Mouse (Mus musculus): ENCODE measurements around the gene Zfp729a.
A peak's percentile ranks its signal among the peaks of the same experiment; 100 is the strongest.

Zfp729a gene

DNA sequence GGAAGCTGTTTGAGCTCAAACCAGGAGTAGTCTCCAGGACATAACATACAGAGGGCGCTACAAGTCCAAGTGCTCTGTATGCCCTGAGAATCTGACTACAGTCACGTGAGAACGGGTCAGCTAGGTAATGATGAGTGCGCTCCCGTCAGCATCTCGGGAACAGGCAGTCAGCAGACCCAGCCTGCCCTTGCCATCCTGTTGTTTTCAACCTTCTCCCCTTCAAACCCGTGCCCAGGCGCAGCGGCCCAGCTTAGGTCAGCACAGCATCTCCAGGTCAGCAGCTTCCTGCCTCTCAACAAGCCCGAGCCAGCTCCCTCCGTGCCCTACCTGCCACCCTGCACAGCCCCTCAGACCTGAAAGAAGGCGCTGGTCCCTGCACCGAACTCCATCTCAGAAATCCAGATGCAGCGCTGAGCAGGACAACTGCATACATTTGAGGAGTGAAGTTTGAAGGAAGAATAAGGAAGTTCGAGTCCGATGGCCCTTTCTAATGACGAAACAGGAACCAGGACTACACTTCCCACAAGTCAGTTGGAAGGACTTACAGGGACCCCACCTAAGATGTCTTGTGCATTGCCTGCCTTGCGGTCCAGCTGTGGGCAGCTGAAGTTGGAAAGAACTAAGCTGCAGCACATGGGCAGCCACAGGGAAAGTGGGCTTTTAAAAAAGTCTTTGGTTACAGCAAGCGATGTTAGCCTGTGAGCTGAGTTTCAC lies at the start of gene Zfp729a, which contains the start of gene Gm49345:
TSS of gene Zfp729a (minus strand) at position 498 of the 714 bp plus-strand sequence.
TSS of gene Gm49345 (minus strand) at position 476 of the 714 bp plus-strand sequence.
- DNase-seq: peak; percentile 92

DNA sequence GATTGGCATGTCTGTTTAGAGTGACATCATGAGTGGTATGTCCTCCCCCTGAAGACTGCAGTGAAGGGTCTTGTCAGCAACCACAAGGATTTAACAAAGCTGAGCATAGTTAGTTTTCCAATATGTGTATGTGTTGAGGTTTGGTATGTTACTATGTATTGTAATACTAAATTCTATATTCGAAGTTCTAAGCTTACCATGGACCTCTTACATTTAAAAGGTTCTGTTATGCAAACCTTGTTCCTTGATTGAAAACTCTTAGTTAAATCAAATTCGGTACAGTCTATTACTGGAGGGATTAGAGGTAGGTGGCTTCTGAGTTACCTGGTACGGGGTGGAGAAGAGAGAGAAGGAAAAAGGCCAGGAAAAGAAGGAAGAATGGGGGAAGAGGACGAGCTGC lies 49.4 kb upstream of the Zfp729a start, which contains the start of gene Zfp738:
TSS of gene Zfp738 (minus strand) at position 101 of the 400 bp plus-strand sequence.
- DNase-seq: no peak

DNA sequence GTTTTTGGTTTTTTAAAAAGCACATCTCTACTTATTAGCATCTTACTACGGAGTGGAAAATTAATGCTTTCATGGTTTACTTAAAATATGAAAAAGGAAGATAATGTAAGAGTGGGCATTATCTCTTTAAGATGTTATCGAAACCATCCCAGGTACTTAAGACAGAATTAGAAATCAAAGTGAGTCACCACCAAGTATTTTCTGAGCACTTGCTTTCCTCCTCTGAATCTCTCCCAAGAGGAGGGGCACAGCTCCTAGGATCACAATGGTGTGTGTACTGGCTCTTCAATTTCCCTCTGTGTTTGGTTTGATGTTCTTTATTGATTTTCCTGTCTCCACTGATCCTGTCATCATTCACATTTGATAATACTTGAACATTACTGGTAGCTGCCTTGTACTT lies 46.2 kb upstream of the Zfp729a start:
- DNase-seq: peak; percentile 3

DNA sequence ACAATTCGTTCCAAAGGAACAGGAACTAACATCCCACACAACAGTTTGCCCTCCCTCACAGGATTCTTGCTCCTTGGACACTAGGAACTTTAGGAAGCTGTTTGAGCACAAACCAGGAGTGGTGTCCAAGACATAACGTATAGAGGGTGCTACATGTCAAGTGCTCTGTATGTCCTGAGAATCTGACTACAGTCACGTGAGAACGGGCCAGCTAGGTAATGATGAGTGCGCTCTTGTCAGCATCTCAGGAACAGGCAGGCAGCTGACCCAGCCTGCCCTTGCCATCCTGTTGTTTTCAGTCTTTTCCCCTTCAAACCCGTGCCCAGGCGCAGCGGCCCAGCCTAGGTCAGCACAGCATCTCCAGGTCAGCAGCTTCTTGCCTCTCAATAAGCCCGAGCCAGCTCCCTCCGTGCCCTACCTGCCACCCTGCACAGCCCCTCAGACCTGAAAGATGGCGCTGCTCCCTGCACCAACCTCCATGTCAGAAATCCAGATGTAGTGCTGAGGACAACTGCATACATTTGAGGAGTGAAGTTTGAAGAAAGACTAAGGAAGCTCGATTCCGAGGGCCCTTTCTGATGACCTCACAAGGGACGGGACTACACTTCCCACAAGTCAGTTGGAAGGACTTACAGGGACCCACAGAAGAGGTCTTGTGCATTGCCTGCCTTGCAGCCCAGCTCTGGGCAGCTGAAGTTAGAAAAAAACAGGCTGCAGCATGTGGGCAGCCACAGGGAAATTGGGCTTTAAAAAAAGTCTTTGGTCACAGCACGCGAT lies 45.6 kb upstream of the Zfp729a start:
- DNase-seq: peak; percentile 93

DNA sequence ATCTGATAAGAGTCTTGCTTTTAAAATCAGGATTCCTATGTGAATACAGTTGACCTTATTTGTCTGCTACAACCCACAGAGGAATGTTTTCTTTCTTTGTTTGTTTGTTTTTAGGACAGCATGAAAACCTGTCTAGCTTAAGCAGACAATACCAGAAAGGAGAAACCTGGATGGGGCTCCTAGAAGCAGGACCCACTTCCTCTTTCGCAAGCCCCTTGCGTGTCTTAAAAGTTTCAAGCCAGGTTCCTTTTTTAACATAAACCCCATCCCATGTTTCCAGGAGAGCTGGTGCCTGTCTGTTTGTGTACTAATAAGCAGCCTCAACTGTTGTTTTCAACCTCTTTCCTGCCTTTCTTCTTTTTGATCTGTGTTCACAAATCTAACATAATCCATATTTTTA lies 37.3 kb upstream of the Zfp729a start:
- no peak for DNase-seq

DNA sequence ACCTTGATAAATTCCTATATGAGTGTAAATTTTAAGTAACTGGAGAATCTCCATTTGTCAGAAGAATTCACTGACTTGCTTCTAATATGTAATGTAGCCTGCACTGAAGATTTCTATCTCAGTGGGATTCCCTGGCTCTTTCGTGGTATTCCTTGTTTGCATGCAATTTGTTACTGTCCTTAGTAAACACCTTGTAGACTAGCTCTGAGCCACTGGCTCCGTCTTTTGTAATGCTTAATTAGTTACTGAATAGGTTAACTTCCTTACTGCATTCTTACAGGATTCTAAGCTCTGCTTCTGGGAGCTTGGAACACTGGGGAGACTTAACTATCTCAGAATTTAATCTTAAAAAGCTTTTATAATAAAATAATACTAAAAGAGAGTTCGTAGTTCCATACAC lies 14.9 kb upstream of the Zfp729a start:
- DNase-seq: no peak

- DNase-seq: peak; percentile 5
Observed at GRCm38 (mm10) chr13:67610108-67610507, 27.5 kb downstream of the Zfp729a start.

DNA sequence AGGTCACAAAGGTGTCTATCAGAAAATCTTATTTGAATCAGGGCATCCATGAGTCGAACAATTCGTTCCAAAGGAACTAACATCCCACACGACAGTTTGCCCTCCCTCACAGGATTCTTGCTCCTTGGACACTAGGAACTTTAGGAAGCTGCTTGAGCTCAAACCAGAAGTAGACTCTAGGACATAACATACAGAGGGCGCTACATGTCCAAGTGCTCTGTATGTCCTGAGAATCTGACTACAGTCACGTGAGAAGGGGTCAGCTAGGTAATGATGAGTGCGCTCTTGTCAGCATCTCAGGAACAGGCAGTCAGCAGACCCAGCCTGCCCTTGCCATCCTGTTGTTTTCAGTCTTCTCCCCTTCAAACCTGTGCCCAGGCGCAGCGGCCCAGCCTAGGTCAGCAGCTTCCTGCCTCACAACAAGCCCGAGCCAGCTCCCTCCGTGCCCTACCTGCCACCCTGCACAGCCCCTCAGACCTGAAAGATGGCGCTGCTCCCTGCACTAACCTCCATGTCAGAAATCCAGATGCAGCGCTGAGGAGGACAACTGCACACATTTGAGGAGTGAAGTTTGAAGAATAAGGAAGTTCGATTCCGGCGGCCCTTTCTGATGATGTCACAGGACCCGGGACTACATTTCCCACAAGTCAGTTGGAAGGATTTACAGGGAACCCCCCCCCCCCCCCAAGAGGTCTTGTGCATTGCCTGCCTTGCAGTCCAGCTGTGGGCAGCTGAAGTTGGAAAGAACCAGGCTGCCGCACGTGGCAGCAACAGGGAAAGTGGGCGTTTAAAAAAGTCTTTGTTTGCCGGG lies 28.3 kb downstream of the Zfp729a start, which contains the start of gene Zfp729b:
TSS of gene Zfp729b (minus strand) at position 642 of the 811 bp plus-strand sequence.
- DNase-seq: peak; percentile 90

GRCm38 (mm10) chr13:67572591-67573189 lies 64.9 kb downstream of the Zfp729a start:
- no peak for DNase-seq

All from right cerebral cortex, adult 18-20 months (tissue).